Mouse (Mus musculus) adrenal gland, adult 18-20 months (tissue): ENCODE measurements around the gene Gm10073. TPM values are rescaled to one million over a fixed set of nuclear protein-coding genes. Genes with fewer than 3 reads are reported as not detected.
"Not testable (repeated sequence)": the region's sequence is repeated elsewhere in the genome, so short reads cannot be mapped to it uniquely, and the experiment has no call there.

ENCODE experiments used
- DNase-seq, 2 experiments: peaks; one replicate each; pipeline ENCODE4 v3.0.0; 2021 to 2022; ENCODE audit warnings: low spot score in 2 of 2
- long read RNA-seq, 2 experiments: library from polyadenylated mRNA; stranded (forward); transcript quantifications; one replicate each; pipeline ENCODE4 v2.0.0; 2021
- total RNA-seq, 2 experiments: library from RNA; stranded (reverse); gene quantifications; 1 replicate in 1 of 2; 2 replicates in 1 of 2; pipeline ENCODE4 v1.2.3; 2021

Gene Gm10073
- 100 to 1,000 TPM; 116 to 132 TPM for total RNA-seq
- long read RNA-seq, experiment 1 = 0 reads
- long read RNA-seq, experiment 2, partial matches to known transcripts = 0 of 2 reads
- long read RNA-seq, experiment 2, other reads (novel, unspliced or antisense) = 0 of 2 reads

GRCm38 (mm10) chr8:106573168-106573567, at the start of gene Gm10073:
Gene Gm10073, minus strand, starts transcription at chr8:106573461.
- not testable (repeated sequence) for DNase-seq

GRCm38 (mm10) chr8:106623016-106623415, 49.8 kb upstream of the Gm10073 start:
- no peak for DNase-seq

GRCm38 (mm10) chr8:106620488-106620887, 47.2 kb upstream of the Gm10073 start:
- DNase-seq = no peak

GRCm38 (mm10) chr8:106619549-106620245, 46.4 kb upstream of the Gm10073 start:
- DNase-seq = no peak

- no peak for DNase-seq
Measured at GRCm38 (mm10) chr8:106618324-106618723, 45.1 kb upstream of the Gm10073 start.

- DNase-seq = no peak
Measured at GRCm38 (mm10) chr8:106617865-106618264, 44.6 kb upstream of the Gm10073 start.

- DNase-seq = no peak
Measured at GRCm38 (mm10) chr8:106617196-106617595, 43.9 kb upstream of the Gm10073 start.

GRCm38 (mm10) chr8:106616679-106617078, 43.4 kb upstream of the Gm10073 start:
- DNase-seq = no peak

GRCm38 (mm10) chr8:106615661-106616299, 42.5 kb upstream of the Gm10073 start:
- no peak for DNase-seq

- no peak for DNase-seq
Measured at GRCm38 (mm10) chr8:106614704-106615103, 41.4 kb upstream of the Gm10073 start.

GRCm38 (mm10) chr8:106612047-106612446, 38.8 kb upstream of the Gm10073 start:
- no peak for DNase-seq

- DNase-seq = no peak
Measured at GRCm38 (mm10) chr8:106610958-106611640, 37.8 kb upstream of the Gm10073 start.

GRCm38 (mm10) chr8:106609076-106609903, 36.0 kb upstream of the Gm10073 start:
- no peak for DNase-seq

GRCm38 (mm10) chr8:106608425-106608824, 35.2 kb upstream of the Gm10073 start:
- no peak for DNase-seq

- DNase-seq = not testable (repeated sequence)
Measured at GRCm38 (mm10) chr8:106607783-106608182, 34.5 kb upstream of the Gm10073 start.

- DNase-seq = no peak
Measured at GRCm38 (mm10) chr8:106606601-106607145, 33.4 kb upstream of the Gm10073 start.

GRCm38 (mm10) chr8:106606121-106606520, 32.9 kb upstream of the Gm10073 start:
- DNase-seq = no peak

- DNase-seq = no peak
Measured at GRCm38 (mm10) chr8:106605657-106606056, 32.4 kb upstream of the Gm10073 start.

- DNase-seq = no peak
Measured at GRCm38 (mm10) chr8:106603933-106604332, 30.7 kb upstream of the Gm10073 start.

- DNase-seq = peak; percentile 8 to 29
Measured at GRCm38 (mm10) chr8:106603131-106603819, 30.0 kb upstream of the Gm10073 start, which contains the start of gene Cdh1. Gene Cdh1, plus strand, starts transcription at chr8:106603351.
